Mouse (Mus musculus): ENCODE data around the gene Elp6. TPM values are rescaled to one million over a fixed set of nuclear protein-coding genes. Genes with fewer than 3 reads are reported as not detected.

The Elp6 gene
- 10 to 100 TPM in 1 of 2 experiments, 1 to 10 TPM in 1; 9.1 to 14.1 TPM for total RNA-seq (2021)
- long read RNA-seq, experiment 1, transcript Elp6-205 (7 exons, 1,304 nt) = major isoform, 7 of 11 reads
- long read RNA-seq, experiment 1, partial matches to known transcripts = 0 of 11 reads
- long read RNA-seq, experiment 1, other reads (novel, unspliced or antisense) = 4 of 11 reads
- long read RNA-seq, experiment 2, transcript Elp6-205 (7 exons, 1,304 nt) = major isoform, 5 of 8 reads
- long read RNA-seq, experiment 2, partial matches to known transcripts = 2 of 8 reads
- long read RNA-seq, experiment 2, other reads (novel, unspliced or antisense) = 1 of 8 reads

- TF ChIP-seq CTCF (IDR thresholded peaks at IDR 0.05) = no peak
- peak; percentile 87 to 89 for DNase-seq (ENCODE audit: extremely low spot score in 1 of 2, low spot score in 2 of 2)
- Histone ChIP-seq H3K4me3 (peak within 1 kb of the TSS; percentile 57), H3K27ac (peak within 1 kb of the TSS; percentile 99)
- intact Hi-C loops (cut with DNase I) = no loop called here
These were observed at the start of gene Elp6 for GRCm38 (mm10) chr9:110304969-110305651. Elp6 (plus strand) TSS chr9:110305173.

DNA sequence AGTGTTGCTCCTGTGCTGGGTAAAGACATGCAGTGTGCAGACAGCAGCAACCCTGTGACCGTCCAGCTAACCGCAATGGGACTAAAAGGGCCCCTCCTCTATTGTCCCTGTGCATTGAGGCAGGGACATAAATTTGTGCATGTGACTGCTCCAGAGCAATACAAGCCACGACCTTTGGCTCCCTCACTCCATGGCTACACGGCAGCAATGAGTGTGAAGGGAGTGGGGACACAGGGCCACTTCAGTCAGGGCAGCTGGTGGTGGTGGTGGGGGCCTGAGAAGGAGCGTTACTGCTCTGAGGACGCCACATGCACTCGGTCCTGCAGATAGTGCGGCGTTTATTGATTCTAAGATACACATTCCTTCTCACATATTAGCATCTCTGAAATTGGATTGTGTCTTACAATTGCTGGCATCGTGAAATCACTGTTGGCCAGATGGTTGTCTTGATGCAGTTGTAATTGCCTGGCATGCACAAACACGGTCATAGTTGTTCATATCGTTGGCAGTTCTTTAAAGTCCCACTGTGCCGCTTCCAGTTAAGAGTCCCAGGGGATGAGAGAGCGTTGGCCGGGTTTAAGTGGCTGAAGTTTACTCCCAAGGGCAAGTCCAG lies 49.5 kb upstream of the Elp6 start:
- no peak for TF ChIP-seq CTCF (IDR thresholded peaks at IDR 0.05)
- Histone ChIP-seq H3K27ac (peak overlapping the region; percentile 66), H3K4me3 (no peak overlapping the region)
- intact Hi-C loops (cut with DNase I) = no loop called here
- DNase-seq (ENCODE audit: extremely low spot score in 1 of 2, low spot score in 2 of 2) = no peak

DNA sequence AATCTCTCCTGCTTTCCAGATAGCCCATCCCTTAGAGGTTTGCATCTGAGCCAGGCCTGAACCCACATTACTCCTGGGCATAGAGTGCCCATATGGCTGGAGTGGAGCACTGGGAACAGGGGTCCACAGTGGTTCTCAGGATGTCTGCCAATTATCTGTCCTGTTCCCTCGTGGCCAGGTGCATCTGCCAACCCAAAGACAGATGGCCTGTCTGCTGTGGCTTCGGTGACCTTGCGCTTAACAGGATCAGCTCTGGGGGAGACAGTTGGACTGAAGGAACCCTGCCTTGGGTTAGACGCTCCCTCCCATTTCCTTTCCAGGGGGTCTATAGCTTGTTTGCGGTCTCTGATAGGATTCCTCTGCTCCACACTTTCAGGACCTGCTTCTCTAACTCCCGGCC lies 46.3 kb upstream of the Elp6 start:
- no peak overlapping the region for H3K27ac ChIP-seq
- no peak overlapping the region for H3K4me3 ChIP-seq
- DNase-seq (ENCODE audit: extremely low spot score in 1 of 2, low spot score in 2 of 2) = no peak
- no peak for TF ChIP-seq CTCF (IDR thresholded peaks at IDR 0.05)
- intact Hi-C loops (cut with DNase I) = no loop called here

- intact Hi-C loops (cut with DNase I) = no loop called here
- H3K4me3 ChIP-seq = no peak overlapping the region
- no peak for DNase-seq (ENCODE audit: extremely low spot score in 1 of 2, low spot score in 2 of 2)
- no peak for TF ChIP-seq CTCF (IDR thresholded peaks at IDR 0.05)
- H3K27ac ChIP-seq = no peak overlapping the region
These were observed 45.9 kb upstream of the Elp6 start for GRCm38 (mm10) chr9:110259118-110259517.

DNA sequence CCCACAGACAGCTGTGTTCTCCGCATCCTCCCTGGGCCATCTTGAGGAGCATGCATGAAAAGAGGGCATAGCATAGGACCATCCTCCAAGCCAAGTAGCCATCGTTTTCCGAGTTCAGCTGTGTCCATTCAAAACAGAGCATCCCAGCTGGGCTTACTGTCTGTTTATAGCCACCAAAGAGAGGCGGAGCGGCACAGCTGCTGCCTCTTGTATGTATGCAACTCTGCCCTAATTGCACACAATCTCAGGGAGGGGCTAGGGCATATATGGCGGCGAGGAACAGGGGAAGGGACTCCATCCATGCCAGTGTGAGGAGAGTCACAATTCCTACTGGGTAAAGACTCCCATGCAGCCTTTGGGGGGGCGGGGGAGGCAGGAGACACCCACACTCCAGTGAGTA lies 41.8 kb upstream of the Elp6 start:
- Histone ChIP-seq H3K27ac (no peak overlapping the region; the same call in 1 of the 2 replicates), H3K4me3 (no peak overlapping the region)
- intact Hi-C loops (cut with DNase I) = no loop called here
- TF ChIP-seq CTCF (IDR thresholded peaks at IDR 0.05) = no peak
- DNase-seq (ENCODE audit: extremely low spot score in 1 of 2, low spot score in 2 of 2) = no peak

DNA sequence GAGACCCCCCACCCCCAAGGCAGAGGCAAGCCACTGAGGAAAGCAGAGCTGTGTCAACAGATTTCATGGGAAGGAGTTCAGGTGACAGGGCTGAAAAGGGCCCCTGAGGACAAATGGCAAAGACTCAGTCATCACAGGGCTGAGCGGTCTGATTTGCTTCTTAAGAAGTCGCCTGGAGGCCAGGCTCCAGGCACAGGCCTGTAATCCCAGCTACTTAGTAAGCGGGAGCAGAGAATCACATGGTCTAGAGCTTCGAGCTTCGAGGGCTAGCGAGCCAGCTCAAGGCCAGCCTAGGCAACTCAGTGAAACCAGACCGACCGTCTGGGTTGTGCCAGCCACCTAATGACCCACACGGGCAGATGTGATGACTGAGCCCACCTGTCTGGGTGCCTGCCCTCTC lies 40.0 kb upstream of the Elp6 start:
- no peak for DNase-seq (ENCODE audit: extremely low spot score in 1 of 2, low spot score in 2 of 2)
- intact Hi-C loops (cut with DNase I) = no loop called here
- H3K4me3 ChIP-seq = no peak overlapping the region
- no peak overlapping the region for H3K27ac ChIP-seq
- no peak for TF ChIP-seq CTCF (IDR thresholded peaks at IDR 0.05)

GRCm38 (mm10) chr9:110268416-110268815 lies 36.6 kb upstream of the Elp6 start:
- no peak for TF ChIP-seq CTCF (IDR thresholded peaks at IDR 0.05)
- no peak for DNase-seq (ENCODE audit: extremely low spot score in 1 of 2, low spot score in 2 of 2)
- Histone ChIP-seq H3K27ac (peak overlapping the region; percentile 11; the same call in 1 of the 2 replicates), H3K4me3 (no peak overlapping the region)
- intact Hi-C loops (cut with DNase I) = no loop called here

DNA sequence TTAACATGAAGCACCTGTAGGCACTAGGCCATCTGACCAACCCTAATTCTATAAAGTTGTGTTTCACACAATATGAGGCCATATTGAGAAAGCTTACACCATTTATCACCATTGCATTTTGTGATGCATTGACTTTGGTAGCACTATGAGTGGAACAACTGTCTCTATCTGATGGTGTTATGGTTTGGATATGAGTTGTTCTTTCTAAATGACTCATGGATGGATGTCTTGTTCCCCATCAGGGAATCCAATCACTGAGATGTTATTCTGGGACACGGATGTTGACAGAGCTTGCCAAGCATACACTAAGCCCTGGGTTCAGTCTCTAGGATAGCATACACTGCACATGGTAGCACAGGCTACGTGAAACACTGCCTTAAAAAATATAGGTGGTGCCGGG lies 32.6 kb upstream of the Elp6 start:
- no peak for TF ChIP-seq CTCF (IDR thresholded peaks at IDR 0.05)
- intact Hi-C loops (cut with DNase I) = loop anchor here (1.0 kb wide), 1 partner anchor 99 kb away; no protein-coding TSS in a partner anchor
- Histone ChIP-seq H3K4me3 (no peak overlapping the region), H3K27ac (no peak overlapping the region)
- no peak for DNase-seq (ENCODE audit: extremely low spot score in 1 of 2, low spot score in 2 of 2)

- TF ChIP-seq CTCF (IDR thresholded peaks at IDR 0.05) = no peak
- DNase-seq (ENCODE audit: extremely low spot score in 1 of 2, low spot score in 2 of 2) = no peak
- Histone ChIP-seq H3K27ac (peak overlapping the region; percentile 42; the same call in 1 of the 2 replicates), H3K4me3 (no peak overlapping the region)
- intact Hi-C loops (cut with DNase I) = no loop called here
These were observed 31.5 kb upstream of the Elp6 start for GRCm38 (mm10) chr9:110273507-110273906.

DNA sequence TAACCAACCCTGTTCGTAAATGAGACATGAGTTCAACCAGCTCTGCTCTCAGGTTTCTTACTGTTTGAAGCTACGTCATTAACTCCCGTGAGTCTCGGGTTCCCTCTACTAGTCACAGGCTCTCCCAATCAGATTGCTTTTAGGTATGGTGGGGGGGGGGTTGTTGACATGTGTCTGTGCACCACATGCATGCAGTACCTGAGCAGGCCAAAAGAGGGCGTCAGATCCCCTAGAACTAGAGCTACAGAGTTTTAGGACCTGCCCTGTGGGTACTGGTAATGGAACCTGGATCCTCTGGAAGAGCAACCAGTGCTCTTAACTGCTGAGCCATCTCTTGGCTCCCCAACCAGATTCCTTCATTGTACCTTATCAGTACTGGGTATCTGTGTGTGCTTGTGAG lies 29.1 kb upstream of the Elp6 start:
- Histone ChIP-seq H3K4me3 (no peak overlapping the region), H3K27ac (no peak overlapping the region)
- DNase-seq (ENCODE audit: extremely low spot score in 1 of 2, low spot score in 2 of 2) = no peak
- TF ChIP-seq CTCF (IDR thresholded peaks at IDR 0.05) = peak; percentile 19
- intact Hi-C loops (cut with DNase I) = no loop called here

- peak; percentile 39 to 72 for DNase-seq (ENCODE audit: extremely low spot score in 1 of 2, low spot score in 2 of 2)
- TF ChIP-seq CTCF (IDR thresholded peaks at IDR 0.05) = no peak
- intact Hi-C loops (cut with DNase I) = no loop called here
- peak overlapping the region; percentile 37; the same call in 1 of the 2 replicates for H3K27ac ChIP-seq
- H3K4me3 ChIP-seq = no peak overlapping the region
These were observed 27.5 kb upstream of the Elp6 start for GRCm38 (mm10) chr9:110277431-110277881.

DNA sequence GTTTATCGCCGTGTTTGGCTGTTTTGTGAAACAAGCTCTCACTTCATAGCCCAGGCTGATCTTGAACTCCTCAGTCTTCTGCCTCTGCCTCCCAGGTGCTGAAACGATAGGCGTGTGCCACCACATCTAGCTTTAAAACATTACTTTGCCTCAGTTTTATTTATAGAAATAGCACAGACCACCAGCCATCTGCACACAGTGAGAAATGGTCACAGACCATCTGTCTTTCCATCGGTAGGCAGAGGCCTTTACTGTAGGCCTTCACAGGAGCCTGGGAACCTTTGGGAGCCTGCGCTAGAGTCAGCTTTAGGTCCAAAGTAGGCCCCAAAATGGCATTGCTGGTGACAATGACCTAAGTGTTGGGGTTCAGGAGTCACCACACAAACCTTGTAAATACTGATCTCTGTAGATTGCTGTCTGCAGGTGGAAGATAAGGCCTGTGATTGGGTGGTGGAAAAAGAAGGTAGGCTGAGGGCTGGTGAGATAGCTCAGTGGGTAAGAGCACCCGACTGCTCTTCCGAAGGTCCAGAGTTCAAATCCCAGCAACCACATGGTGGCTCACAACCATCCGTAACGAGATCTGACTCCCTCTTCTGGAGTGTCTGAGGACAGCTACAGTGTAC lies 20.8 kb upstream of the Elp6 start:
- intact Hi-C loops (cut with DNase I) = no loop called here
- no peak for DNase-seq (ENCODE audit: extremely low spot score in 1 of 2, low spot score in 2 of 2)

More for the DNA sequence above, 20.8 kb upstream of the Elp6 start:
- H3K4me3 ChIP-seq = no peak overlapping the region
- no peak for TF ChIP-seq CTCF (IDR thresholded peaks at IDR 0.05)
- H3K27ac ChIP-seq = peak overlapping the region; percentile 15; the same call in 1 of the 2 replicates
